Mouse (Mus musculus) T-cell, adult 66 days (primary cell): ENCODE data around the gene Olfr93. TPM values are rescaled to one million over a fixed set of nuclear protein-coding genes. Genes with fewer than 3 reads are reported as not detected.

ENCODE experiments used
- total RNA-seq, 2 experiments: library from RNA; stranded (reverse); gene quantifications; 3 replicates in 1 of 2; 4 replicates in 1 of 2; pipeline ENCODE4 v1.2.4; 2023

The Olfr93 gene
- total RNA-seq, result not detected

DNA sequence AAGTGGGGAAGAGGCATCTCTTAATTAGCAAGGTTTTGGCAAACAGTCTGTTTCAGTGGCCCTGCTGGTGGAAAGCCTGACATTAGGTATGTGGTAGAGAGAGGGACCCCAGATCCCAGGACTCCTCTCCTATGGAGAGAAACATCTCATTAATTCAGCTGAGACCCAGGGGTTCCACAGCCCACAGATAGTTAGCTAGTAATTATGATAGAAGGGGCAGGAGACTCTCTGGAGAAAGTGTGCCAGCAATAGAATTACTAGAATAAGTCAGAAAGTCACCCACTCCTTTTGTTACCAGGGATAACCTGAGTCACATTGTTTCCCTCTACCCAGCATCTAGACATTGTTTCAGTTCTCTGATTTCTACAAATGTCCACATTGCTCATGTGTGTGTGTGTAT lies at the start of gene Olfr93:
Olfr93 (minus strand) TSS at position 101 of the 400 bp plus-strand sequence.

DNA sequence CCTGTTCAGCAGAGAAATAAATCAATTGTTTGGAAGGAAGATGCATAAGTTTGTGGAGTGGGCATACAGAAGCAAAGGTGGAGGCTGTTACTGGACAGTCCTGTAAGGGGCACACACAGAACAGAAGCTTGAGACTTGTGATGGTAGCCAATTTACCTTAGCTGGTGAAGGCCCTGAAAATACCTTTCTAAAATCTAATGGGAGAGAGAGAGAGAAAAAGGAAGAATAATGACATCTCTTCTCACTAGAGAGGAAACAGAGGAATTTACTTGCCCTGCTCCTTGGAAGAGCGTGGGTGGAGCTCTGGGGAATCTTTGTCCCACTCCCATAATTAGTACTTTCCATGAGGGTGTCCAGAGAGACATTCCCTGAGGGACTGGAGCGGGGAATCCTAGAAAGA lies 39.6 kb upstream of the Olfr93 start, which contains the start of gene Olfr94:
Olfr94 (minus strand) TSS at position 101 of the 400 bp plus-strand sequence.

DNA sequence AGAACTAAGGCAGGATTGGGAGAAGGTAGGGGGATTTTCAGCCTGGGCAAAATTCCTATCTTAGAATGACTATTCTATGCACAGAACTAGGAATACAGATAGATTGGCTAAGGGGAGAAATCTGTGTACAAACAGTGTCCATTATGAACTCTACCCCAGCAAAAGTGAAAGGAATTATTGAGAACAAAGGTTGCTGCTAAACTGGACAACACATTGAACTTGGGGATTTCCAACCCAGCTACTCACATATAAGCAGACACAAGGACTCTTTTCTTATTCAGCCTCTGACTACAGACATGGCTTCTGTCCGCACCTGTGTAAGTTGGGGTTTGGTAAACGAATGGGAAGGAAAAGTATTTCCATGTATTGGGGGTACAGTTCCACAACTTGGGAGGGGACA lies 32.4 kb upstream of the Olfr93 start, which contains the start of gene Ubd:
Ubd (plus strand) TSS at position 237 of the 400 bp plus-strand sequence.

DNA sequence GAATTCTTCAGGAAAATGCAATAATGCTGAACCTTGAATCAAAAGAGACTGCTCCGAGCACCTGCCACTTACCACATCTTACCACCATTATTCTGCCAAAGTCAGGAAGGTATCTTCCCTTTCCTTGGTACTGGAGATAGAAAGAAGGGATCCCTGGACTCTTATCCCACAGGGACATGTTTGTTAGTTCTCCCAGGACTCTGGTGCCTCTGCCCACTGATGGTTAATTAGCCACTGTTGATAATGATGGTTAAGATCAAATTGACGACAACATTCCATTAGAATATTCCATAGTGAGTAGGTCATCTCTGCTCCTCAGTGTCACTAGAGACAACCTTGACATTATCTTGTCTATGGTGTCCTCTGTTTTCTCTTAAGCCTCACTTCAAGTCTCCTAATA lies 41.3 kb downstream of the Olfr93 start, which contains the start of gene Olfr92:
Olfr92 (minus strand) TSS at position 101 of the 400 bp plus-strand sequence.

DNA sequence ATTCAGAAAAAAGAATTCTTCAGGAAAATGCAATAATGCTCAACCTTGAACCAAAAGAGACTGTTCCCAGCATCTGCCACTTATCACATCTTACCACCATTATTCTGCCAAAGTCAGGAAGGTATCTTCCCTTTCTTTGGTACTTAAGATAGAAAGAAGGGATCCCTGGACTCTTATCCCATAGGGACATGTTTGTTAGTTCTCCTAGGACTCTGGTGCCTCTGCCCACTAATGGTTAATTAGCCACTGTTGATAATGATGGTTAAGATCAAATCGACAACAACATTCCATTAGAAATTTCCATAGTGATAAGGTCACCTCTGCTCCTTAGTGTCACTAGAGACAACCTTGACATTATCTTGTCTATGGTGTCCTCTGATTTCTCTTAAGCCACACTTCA lies 63.1 kb downstream of the Olfr93 start, which contains the start of gene Olfr91:
Olfr91 (minus strand) TSS at position 101 of the 400 bp plus-strand sequence.

Other genes starting within 250 kb of the Olfr93 start
- 1 to 10 TPM in 1 of 2 experiments, under 1 TPM in 1; 0.77 to 1.2 TPM for gene Rnf39, start 218.6 kb downstream of the Olfr93 start, total RNA-seq
- 10 to 100 TPM; 71.0 to 72.5 TPM for gene Ppp1r11, start 209.8 kb downstream of the Olfr93 start, total RNA-seq
- 10 to 100 TPM; 54.5 to 64.0 TPM for gene Znrd1, start 202.9 kb downstream of the Olfr93 start, total RNA-seq
- 1 to 10 TPM; 2.3 to 3.3 TPM for gene Znrd1as, start 202.9 kb downstream of the Olfr93 start, total RNA-seq
- not detected for gene 2410137M14Rik, start 180.3 kb downstream of the Olfr93 start, total RNA-seq
- gene H2-M5, start 172.0 kb downstream of the Olfr93 start, total RNA-seq, result not detected
- not detected for gene Zfp57, start 160.3 kb downstream of the Olfr93 start, total RNA-seq
- not detected for gene Mog, start 138.1 kb downstream of the Olfr93 start, total RNA-seq
- gene Gabbr1, start 115.5 kb downstream of the Olfr93 start, total RNA-seq, result 100 to 1,000 TPM; 136 to 147 TPM
- not detected for gene Olfr90, start 73.0 kb downstream of the Olfr93 start, total RNA-seq
- gene Olfr91, start 63.2 kb downstream of the Olfr93 start, total RNA-seq, result not detected
- not detected for gene Olfr92, start 41.4 kb downstream of the Olfr93 start, total RNA-seq
- gene Ubd, start 32.4 kb upstream of the Olfr93 start, total RNA-seq, result under 1 TPM; 0.61 to 0.65 TPM
- not detected for gene Olfr94, start 39.5 kb upstream of the Olfr93 start, total RNA-seq
- gene Olfr95, start 51.6 kb upstream of the Olfr93 start, total RNA-seq, result not detected
- gene Olfr96, start 58.7 kb upstream of the Olfr93 start, total RNA-seq, result not detected
- not detected for gene Olfr97, start 75.8 kb upstream of the Olfr93 start, total RNA-seq
- gene Olfr98, start 102.3 kb upstream of the Olfr93 start, total RNA-seq, result not detected
- gene H2-M3, start 108.7 kb upstream of the Olfr93 start, total RNA-seq, result 10 to 100 TPM; 34.4 to 40.3 TPM
- gene Olfr99, start 122.0 kb upstream of the Olfr93 start, total RNA-seq, result not detected
- gene Olfr101, start 142.8 kb upstream of the Olfr93 start, total RNA-seq, result not detected
- gene Olfr102, start 155.6 kb upstream of the Olfr93 start, total RNA-seq, result not detected
- not detected for gene Olfr103, start 178.2 kb upstream of the Olfr93 start, total RNA-seq
- not detected for gene Olfr104-ps, start 198.1 kb upstream of the Olfr93 start, total RNA-seq
- not detected for gene Olfr105-ps, start 217.5 kb upstream of the Olfr93 start, total RNA-seq
- gene Olfr106-ps, start 228.9 kb upstream of the Olfr93 start, total RNA-seq, result not detected
- not detected for gene Olfr107, start 237.7 kb upstream of the Olfr93 start, total RNA-seq